Mouse (Mus musculus) layer of hippocampus, postnatal 25 days (tissue): ENCODE measurements around the gene H2-Aa. TPM values are rescaled to one million over a fixed set of nuclear protein-coding genes. Genes with fewer than 3 reads are reported as not detected.

Source experiments
- total RNA-seq, 2 experiments: library from RNA; stranded (reverse); gene quantifications; 2 replicates each; pipeline ENCODE4 v1.2.3; 2021

The H2-Aa gene
- total RNA-seq, 2 experiments from 2014 or later = 1.1 to 1.3 TPM

Other genes with a start within 250 kb of the H2-Aa start
- gene Col11a2, start 248.4 kb downstream of the H2-Aa start, total RNA-seq = 10 to 100 TPM; 23.5 to 25.3 TPM
- under 1 TPM; 0.42 to 0.45 TPM for gene H2-Oa, start 195.5 kb downstream of the H2-Aa start, total RNA-seq
- 10 to 100 TPM; 32.3 to 35.1 TPM for gene H2-DMa, start 168.3 kb downstream of the H2-Aa start, total RNA-seq
- gene Brd2, start 165.2 kb downstream of the H2-Aa start, total RNA-seq = 100 to 1,000 TPM; 196 to 216 TPM
- under 1 TPM; 0.69 to 0.94 TPM for gene H2-DMb2, start 144.5 kb downstream of the H2-Aa start, total RNA-seq
- 1 to 10 TPM; 1.8 to 3.4 TPM for gene H2-DMb1, start 134.8 kb downstream of the H2-Aa start, total RNA-seq
- 1 to 10 TPM; 3.0 to 3.4 TPM for gene Tap1, start 100.3 kb downstream of the H2-Aa start, total RNA-seq
- 1 to 10 TPM; 1.6 to 1.7 TPM for gene Psmb9, start 100.1 kb downstream of the H2-Aa start, total RNA-seq
- 1 to 10 TPM; 2.2 to 3.3 TPM for gene Psmb8, start 90.1 kb downstream of the H2-Aa start, total RNA-seq
- gene Tap2, start 84.3 kb downstream of the H2-Aa start, total RNA-seq = 1 to 10 TPM; 7.0 to 8.9 TPM
- gene H2-Ob, start 48.9 kb downstream of the H2-Aa start, total RNA-seq = under 1 TPM; 0.25 to 0.47 TPM
- gene H2-Ab1, start 30.1 kb downstream of the H2-Aa start, total RNA-seq = 1 to 10 TPM; 1.0 to 1.7 TPM
- gene H2-Eb1, start 18.0 kb upstream of the H2-Aa start, total RNA-seq = 1 to 10 TPM; 1.0 to 1.6 TPM
- not detected for gene H2-Eb2, start 37.8 kb upstream of the H2-Aa start, total RNA-seq
- 1 to 10 TPM in 1 of 2 experiments, under 1 TPM in 1; 0.86 to 1.1 TPM for gene Btnl2, start 67.0 kb upstream of the H2-Aa start, total RNA-seq
- not detected for gene Btnl1, start 89.3 kb upstream of the H2-Aa start, total RNA-seq
- 1 to 10 TPM; 3.3 to 4.0 TPM for gene BC051142, start 111.0 kb upstream of the H2-Aa start, total RNA-seq
- gene Btnl4, start 189.5 kb upstream of the H2-Aa start, total RNA-seq = not detected
- not detected for gene Btnl6, start 229.5 kb upstream of the H2-Aa start, total RNA-seq